Comparison of ENCODE assay signal across 23 mouse cellular contexts in genomic region chr13:98701309-98701675, GRCm38 (mm10). TPM values are rescaled to one million over a fixed set of nuclear protein-coding genes. Genes with fewer than 3 reads are reported as not detected.
DNase-seq lines count a peak whose midpoint lies in the region; ATAC-seq lines count a peak whose summit lies in the region.
"Had no signal": no experiment of that assay in that cellular context is flagged by ENCODE, and none has a peak within 500 bp of the region (broad histone marks: within the 10 kb centered on the region; RNA-seq: fewer than 3 reads in every experiment).

No protein-coding gene starts in this region.

- 87% methylated on average over 5 of the region's 5 CpGs for WGBS in heart, embryonic 10.5 days
- WGBS in liver, embryonic 12.5 days (ENCODE audit: insufficient replicate concordance), result 72% methylated on average over 5 of the region's 5 CpGs
- 73% methylated on average over 5 of the region's 5 CpGs for WGBS in intestine, embryonic 14.5 days
- WGBS in stomach, embryonic 14.5 days, result 63% methylated on average over 5 of the region's 5 CpGs

- intact Hi-C loops in heart, postnatal 14 days (cut with DNase I), result no loop called here

- no peak for ATAC-seq in liver, embryonic 12.5 days
- no peak for ATAC-seq in intestine, embryonic 14.5 days (replicated peaks; ENCODE audit: low FRiP score, low TSS enrichment, low read depth)
- 0 out of 2 replicates have a peak, but pooled peaks have one; percentile 11 for ATAC-seq in stomach, embryonic 14.5 days (ENCODE audit: insufficient number of reproducible peaks, insufficient read depth, low FRiP score, low read depth)
- ATAC-seq: CD4-positive, CD25-positive, alpha-beta regulatory T cell, adult 4 months; forebrain, postnatal 0 days had no signal

- H3K4me3 ChIP-seq in heart, embryonic 10.5 days, result no peak overlapping the region
- H3K4me3 ChIP-seq in liver, embryonic 12.5 days, result no peak overlapping the region
- no peak overlapping the region for H3K4me3 ChIP-seq in intestine, embryonic 14.5 days (ENCODE audit: low read depth, low read length)
- no peak overlapping the region for H3K4me3 ChIP-seq in stomach, embryonic 14.5 days (ENCODE audit: low read depth, low read length)
- H3K4me3 ChIP-seq: forebrain, embryonic 10.5 days; midbrain, embryonic 12.5 days had no signal

- no peak overlapping the region for H3K27ac ChIP-seq in heart, embryonic 10.5 days
- H3K27ac ChIP-seq in liver, embryonic 12.5 days, result no peak overlapping the region
- H3K27ac ChIP-seq in intestine, embryonic 14.5 days (ENCODE audit: low read depth), result 0 out of 2 replicates have a peak overlapping the region, but pooled peaks have one; percentile 51
- H3K27ac ChIP-seq in stomach, embryonic 14.5 days (ENCODE audit: low read length), result peak overlapping the region; percentile 68
- H3K27ac ChIP-seq: forebrain, embryonic 10.5 days; kidney, postnatal 0 days; midbrain, embryonic 12.5 days had no signal

- H3K4me1 ChIP-seq in heart, embryonic 10.5 days, result peaks cover 25% of the 10 kb centered on the region
- H3K4me1 ChIP-seq in liver, embryonic 12.5 days, result no peaks in the 10 kb centered on the region
- H3K4me1 ChIP-seq in intestine, embryonic 14.5 days (replicated peaks; ENCODE audit: control insufficient read depth, insufficient read depth, low read length), result peaks cover 18% of the 10 kb centered on the region
- peaks cover 10% of the 10 kb centered on the region; the same call in 1 of the 2 replicates for H3K4me1 ChIP-seq in stomach, embryonic 14.5 days (ENCODE audit: control insufficient read depth, insufficient read depth, low read length)
- H3K4me1 ChIP-seq: midbrain, embryonic 12.5 days had no signal

- H3K9me3 ChIP-seq in heart, embryonic 10.5 days, result no peaks in the 10 kb centered on the region
- H3K9me3 ChIP-seq in liver, embryonic 12.5 days (replicated peaks), result no peaks in the 10 kb centered on the region
- no peaks in the 10 kb centered on the region for H3K9me3 ChIP-seq in intestine, embryonic 14.5 days (ENCODE audit: control insufficient read depth, low read length)
- H3K9me3 ChIP-seq in stomach, embryonic 14.5 days (ENCODE audit: control insufficient read depth, low read depth, low read length), result no peaks in the 10 kb centered on the region
- H3K9me3 ChIP-seq: forebrain, embryonic 10.5 days; midbrain, embryonic 12.5 days had no signal

- no peaks in the 10 kb centered on the region for H3K36me3 ChIP-seq in heart, embryonic 10.5 days
- H3K36me3 ChIP-seq in liver, embryonic 12.5 days, result no peaks in the 10 kb centered on the region
- H3K36me3 ChIP-seq in intestine, embryonic 14.5 days (ENCODE audit: control insufficient read depth, insufficient read depth, low read length), result no peaks in the 10 kb centered on the region
- no peaks in the 10 kb centered on the region for H3K36me3 ChIP-seq in stomach, embryonic 14.5 days (ENCODE audit: control insufficient read depth, insufficient read depth, low read length)
- H3K36me3 ChIP-seq: forebrain, embryonic 10.5 days; midbrain, embryonic 12.5 days had no signal

- H3K27me3 ChIP-seq in heart, embryonic 10.5 days (ENCODE audit: insufficient read depth, poor library complexity, severe bottlenecking), result peaks cover under 1% of the 10 kb centered on the region; the same call in 1 of the 2 replicates
- peaks cover 15% of the 10 kb centered on the region for H3K27me3 ChIP-seq in liver, embryonic 12.5 days (replicated peaks)
- H3K27me3 ChIP-seq in intestine, embryonic 14.5 days (replicated peaks; ENCODE audit: control insufficient read depth, insufficient read depth, low read length), result no peaks in the 10 kb centered on the region
- no peaks in the 10 kb centered on the region for H3K27me3 ChIP-seq in stomach, embryonic 14.5 days (ENCODE audit: control insufficient read depth, insufficient read depth, low read length)

- no peak overlapping the region for H3K4me2 ChIP-seq in liver, embryonic 12.5 days
- H3K4me2 ChIP-seq in intestine, embryonic 14.5 days (ENCODE audit: low read length), result no peak overlapping the region
- H3K4me2 ChIP-seq in stomach, embryonic 14.5 days (replicated peaks; ENCODE audit: low read depth, low read length), result no peak overlapping the region
- H3K4me2 ChIP-seq: liver, embryonic 11.5 days; midbrain, embryonic 12.5 days had no signal

- no peak overlapping the region for H3K9ac ChIP-seq in liver, embryonic 12.5 days
- no peak overlapping the region for H3K9ac ChIP-seq in intestine, embryonic 14.5 days (ENCODE audit: low read length)
- H3K9ac ChIP-seq in stomach, embryonic 14.5 days (replicated peaks; ENCODE audit: low read depth, low read length), result no peak overlapping the region
- H3K9ac ChIP-seq: forebrain, postnatal 0 days; midbrain, embryonic 12.5 days had no signal

- peak; percentile 68 for DNase-seq in heart, embryonic 10.5 days (ENCODE audit: low spot score)
- DNase-seq in heart, postnatal 14 days, result no peak
- peak; percentile 1 for DNase-seq in liver
- DNase-seq in intestine, embryonic 14.5 days (ENCODE audit: low spot score), result peak; percentile 46
- no peak for DNase-seq in adrenal gland, adult 18-20 months (ENCODE audit: low spot score in 2 of 2)
- no peak for DNase-seq in cerebellum, adult 9-10 months
- DNase-seq: adrenal gland, postnatal 36 days; cerebellum, adult 9-11 months; forebrain, postnatal 0 days; gastrocnemius, postnatal 25 days; left cerebral cortex, postnatal 4 days; right cerebral cortex, postnatal 14 days; spleen, adult 18-20 months; thymus, adult 18-20 months; thymus, postnatal 36 days had no signal

RNA-seq across cellular contexts. Expression of gene Tmem171, which starts 6.7 kb away (rescaled TPM):
- polyA plus RNA-seq in heart, embryonic 10.5 days (2016; fragmentation: Nextera tagmentation; extraction: Ambion mirVana), result 0.73 and 1.0 TPM in 2 replicates
- total RNA-seq in heart, postnatal 14 days (2021), result 1 to 10 TPM; 5.0 to 7.0 TPM
- polyA plus RNA-seq in liver, embryonic 12.5 days (2016; fragmentation: Nextera tagmentation; extraction: Ambion mirVana), result not detected in 2 replicates
- 18.1 and 19.7 TPM in 2 replicates for polyA plus RNA-seq in intestine, embryonic 14.5 days (2014; fragmentation: Nextera tagmentation; extraction: Ambion mirVana)
- polyA plus RNA-seq in stomach, embryonic 14.5 days (2014; fragmentation: Nextera tagmentation; extraction: Ambion mirVana), result 1.9 and 3.2 TPM in 2 replicates
- total RNA-seq in adrenal gland, adult 18-20 months (2021), result under 1 TPM; 0.80 to 0.86 TPM
- total RNA-seq: forebrain, postnatal 0 days had no signal
- polyA plus RNA-seq: CD4-positive, CD25-positive, alpha-beta regulatory T cell, adult 4 months; forebrain, embryonic 10.5 days; forebrain, postnatal 0 days; hindbrain, embryonic 11.5 days; midbrain, embryonic 12.5 days had no signal

Comparison
In these comparisons a context has a peak if more than half of its experiments do, and no peak if none do; other contexts are left out.
1. DNase-seq: peak in heart, embryonic 10.5 days (single experiment), liver (single experiment) and intestine, embryonic 14.5 days (single experiment); none in heart, postnatal 14 days (0 of 2), adrenal gland, adult 18-20 months (0 of 2) and cerebellum, adult 9-10 months (single experiment).
2. H3K27ac ChIP-seq: peak in intestine, embryonic 14.5 days (single experiment) and stomach, embryonic 14.5 days (single experiment); none in heart, embryonic 10.5 days (single experiment) and liver, embryonic 12.5 days (single experiment).